Mouse (Mus musculus) hindbrain, embryonic 12.5 days (tissue): ENCODE data around the gene Lman2. TPM values are rescaled to one million over a fixed set of nuclear protein-coding genes. Genes with fewer than 3 reads are reported as not detected.

Source experiments
- ATAC-seq: fragments of 200-750 bp; cut with Nextera tagmentation; 2 replicates; pipeline ENCODE4 v1.8.0; 2017; ENCODE audit warnings: moderate TSS enrichment; ENCODE audit not compliant: low FRiP score
- H3K27ac ChIP-seq: fragments of 300-500 bp; sonication (generic); 2 replicates; pipeline ENCODE4 v1.5.1; 2016; ENCODE audit warnings: mild to moderate bottlenecking
- H3K27me3 ChIP-seq: fragments of 300-500 bp; sonication (generic); 2 replicates; pipeline ENCODE4 v1.6.1; 2016; ENCODE audit warnings: mild to moderate bottlenecking
- H3K36me3 ChIP-seq: fragments of 300-500 bp; sonication (generic); 2 replicates; pipeline ENCODE4 v1.6.1; 2016; ENCODE audit warnings: mild to moderate bottlenecking
- H3K4me1 ChIP-seq: fragments of 300-500 bp; sonication (generic); 2 replicates; pipeline ENCODE4 v1.6.1; 2016
- H3K4me2 ChIP-seq: fragments of 300-500 bp; sonication (generic); replicated peaks from 2 replicates; pipeline ENCODE4 v1.6.1; 2016; ENCODE audit warnings: mild to moderate bottlenecking
- H3K4me3 ChIP-seq: fragments of 300-500 bp; sonication (generic); 2 replicates; pipeline ENCODE4 v1.5.1; 2016; ENCODE audit warnings: mild to moderate bottlenecking
- H3K9ac ChIP-seq: fragments of 300-500 bp; sonication (generic); 2 replicates; pipeline ENCODE4 v1.6.1; 2016; ENCODE audit warnings: mild to moderate bottlenecking, moderate library complexity
- H3K9me3 ChIP-seq: fragments of 300-500 bp; sonication (generic); replicated peaks from 2 replicates; pipeline ENCODE4 v1.6.1; 2016; ENCODE audit warnings: mild to moderate bottlenecking
- WGBS: fragments of 180-500 bp; shearing (Covaris S2); methylation state at CpG from one replicate; pipeline ENCODE4 v1.1.7; 2016; 5-methylcytosine and 5-hydroxymethylcytosine counted together
- polyA plus RNA-seq: library from polyadenylated mRNA; unstranded; fragments of >200 nt; fragmentation: Nextera tagmentation; extraction: Ambion mirVana; gene quantifications from 2 replicates; pipeline ENCODE4 v1.2.1, GENCODE M21; 2016

The Lman2 gene
- polyA plus RNA-seq, 1 experiment from 2014 or later = 88.1 TPM

DNA sequence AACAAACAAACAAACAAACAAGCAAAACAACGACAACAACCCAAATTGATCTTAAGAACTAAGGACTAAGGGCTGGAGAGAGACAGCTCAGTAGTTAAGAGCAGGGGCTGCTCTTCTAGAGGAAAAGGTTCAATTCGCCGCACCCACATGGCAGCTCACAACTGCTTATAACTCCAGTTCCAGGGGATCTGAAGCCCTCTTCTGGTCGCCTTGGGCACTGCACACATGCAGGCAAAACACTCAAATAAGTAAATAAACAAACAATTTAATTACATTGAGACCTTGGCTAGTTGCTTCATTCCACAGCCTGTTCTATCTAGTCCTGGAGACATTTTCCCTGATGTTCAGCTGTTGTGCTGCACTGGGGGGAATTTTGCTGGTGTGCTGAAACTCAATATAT is 30.4 kb upstream of the Lman2 start:
- 69% methylated on average over 4 of the region's 4 CpGs for WGBS
- H3K27me3 ChIP-seq = no peaks in the 10 kb centered on the region; the same call in 1 of the 2 replicates
- no peak for ATAC-seq
- no peaks in the 10 kb centered on the region for H3K4me1 ChIP-seq
- no peak overlapping the region for H3K4me2 ChIP-seq
- H3K36me3 ChIP-seq = no peaks in the 10 kb centered on the region
- no peak overlapping the region for H3K9ac ChIP-seq
- H3K9me3 ChIP-seq = no peaks in the 10 kb centered on the region
- H3K27ac ChIP-seq = no peak overlapping the region
- no peak overlapping the region for H3K4me3 ChIP-seq

DNA sequence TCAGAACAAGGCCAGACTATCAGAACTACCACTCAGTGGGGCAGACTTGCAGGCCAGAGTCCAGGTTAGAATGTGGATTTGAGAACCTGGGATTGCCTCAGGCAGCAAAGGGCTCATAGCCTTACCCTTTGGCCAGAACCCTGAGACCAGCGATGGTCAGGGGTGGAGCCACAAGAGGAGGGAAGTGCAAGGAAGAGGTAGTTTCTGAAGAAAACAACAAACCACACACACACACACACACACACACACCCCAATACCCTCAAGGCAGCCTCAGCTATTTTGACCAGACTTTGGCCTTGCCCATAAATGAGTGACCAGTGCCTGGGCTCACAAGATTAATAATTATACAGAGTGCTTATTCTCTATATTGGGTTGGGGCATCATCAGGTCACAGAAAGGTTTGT is 29.0 kb upstream of the Lman2 start:
- ATAC-seq = no peak
- Histone ChIP-seq H3K4me1 (no peaks in the 10 kb centered on the region), H3K27me3 (no peaks in the 10 kb centered on the region; the same call in 1 of the 2 replicates), H3K9me3 (no peaks in the 10 kb centered on the region), H3K4me2 (no peak overlapping the region), H3K36me3 (no peaks in the 10 kb centered on the region), H3K27ac (no peak overlapping the region), H3K4me3 (no peak overlapping the region), H3K9ac (no peak overlapping the region)
- WGBS = 100% methylated on average over 1 of the region's 1 CpGs

DNA sequence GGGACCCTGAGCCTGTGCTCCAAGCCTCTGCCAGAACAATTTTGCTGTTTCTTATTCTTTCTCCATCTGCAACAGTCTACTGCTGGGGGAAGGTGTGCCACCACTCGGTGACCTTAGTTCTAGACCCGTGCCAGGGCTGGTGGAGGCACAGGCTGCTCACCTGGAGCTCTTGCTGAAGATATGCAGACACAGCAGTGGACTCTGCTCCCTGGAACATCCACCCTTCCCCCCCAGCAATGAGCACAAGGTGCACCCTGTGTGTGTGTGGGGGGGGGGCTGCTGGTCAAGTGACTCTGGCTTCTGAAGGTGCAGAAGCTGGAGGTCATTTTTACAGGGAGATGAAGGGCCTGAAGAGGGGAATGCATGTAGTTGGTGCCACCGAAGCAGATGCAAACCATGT is 28.1 kb upstream of the Lman2 start:
- H3K36me3 ChIP-seq = no peaks in the 10 kb centered on the region
- WGBS = 89% methylated on average over 3 of the region's 3 CpGs
- ATAC-seq = no peak
- no peaks in the 10 kb centered on the region for H3K27me3 ChIP-seq
- H3K4me3 ChIP-seq = no peak overlapping the region
- no peaks in the 10 kb centered on the region for H3K4me1 ChIP-seq
- H3K4me2 ChIP-seq = no peak overlapping the region
- no peaks in the 10 kb centered on the region for H3K9me3 ChIP-seq
- no peak overlapping the region for H3K27ac ChIP-seq
- no peak overlapping the region for H3K9ac ChIP-seq

DNA sequence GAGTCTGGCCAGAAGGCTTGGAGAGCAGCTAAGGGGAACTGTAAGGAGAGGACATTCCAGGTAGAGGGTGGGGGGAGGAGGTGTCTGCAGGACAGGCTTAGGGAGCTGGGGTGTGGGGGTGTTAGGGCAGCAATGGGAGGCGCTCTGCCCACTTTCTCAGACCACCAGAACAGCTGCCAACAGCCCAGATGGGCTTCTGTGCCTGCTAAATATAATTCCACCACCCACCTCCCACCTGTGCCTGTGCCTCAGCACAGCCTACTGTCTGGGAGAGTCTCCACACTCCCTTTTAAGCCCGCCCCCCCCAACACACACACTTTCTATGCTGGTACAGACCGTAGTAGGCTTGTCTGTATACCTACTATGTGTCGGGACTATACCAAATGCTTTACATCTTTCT is 19.2 kb upstream of the Lman2 start:
- Histone ChIP-seq H3K9me3 (no peaks in the 10 kb centered on the region), H3K4me2 (no peak overlapping the region), H3K27me3 (peaks cover 59% of the 10 kb centered on the region), H3K4me3 (no peak overlapping the region), H3K4me1 (peaks cover 10% of the 10 kb centered on the region; the same call in 1 of the 2 replicates), H3K27ac (no peak overlapping the region), H3K36me3 (no peaks in the 10 kb centered on the region), H3K9ac (no peak overlapping the region)
- WGBS = 77% methylated on average over 4 of the region's 4 CpGs
- no peak for ATAC-seq

DNA sequence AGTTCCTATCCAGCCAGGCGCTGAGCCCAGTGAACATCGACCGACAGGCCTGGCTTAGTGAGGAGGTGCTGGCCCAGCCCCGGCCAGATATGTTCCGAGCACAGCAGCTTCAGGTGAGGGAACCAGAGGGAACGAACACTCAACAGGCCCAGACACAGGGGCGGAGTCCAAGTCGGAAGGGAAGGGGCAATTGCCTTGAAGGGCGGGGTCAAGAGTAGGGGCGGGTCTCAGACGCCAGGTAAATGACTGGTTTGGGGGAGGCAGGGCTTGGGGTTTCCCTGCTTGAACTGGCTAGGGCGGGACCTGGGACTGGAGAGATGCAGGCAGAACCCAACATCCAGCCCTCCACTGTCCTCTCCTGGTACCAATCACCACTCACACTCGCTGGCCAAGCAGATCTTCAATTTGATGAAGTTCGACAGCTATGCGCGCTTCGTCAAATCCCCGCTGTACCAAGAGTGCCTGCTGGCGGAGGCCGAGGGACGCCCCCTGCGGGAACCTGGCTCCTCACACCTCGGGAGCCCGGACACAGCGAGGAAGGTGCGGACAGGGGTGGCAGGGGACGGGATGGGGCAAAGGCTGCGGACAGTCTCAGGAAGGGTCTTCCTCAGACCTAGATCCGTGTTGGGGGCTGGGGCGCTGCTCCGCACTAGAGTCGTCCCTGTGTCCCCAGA is 16.5 kb upstream of the Lman2 start:
- no peaks in the 10 kb centered on the region for H3K9me3 ChIP-seq
- ATAC-seq = no peak
- H3K4me3 ChIP-seq = peak overlapping the region; percentile 13; the same call in 1 of the 2 replicates
- peaks cover 74% of the 10 kb centered on the region for H3K27me3 ChIP-seq
- no peaks in the 10 kb centered on the region for H3K36me3 ChIP-seq
- H3K4me1 ChIP-seq = peaks cover 10% of the 10 kb centered on the region; the same call in 1 of the 2 replicates
- WGBS = 3% methylated on average over 31 of the region's 32 CpGs
- no peak overlapping the region for H3K9ac ChIP-seq
- no peak overlapping the region for H3K27ac ChIP-seq
- H3K4me2 ChIP-seq = 0 out of 2 replicates have a peak overlapping the region, but pooled peaks have one; percentile 4

DNA sequence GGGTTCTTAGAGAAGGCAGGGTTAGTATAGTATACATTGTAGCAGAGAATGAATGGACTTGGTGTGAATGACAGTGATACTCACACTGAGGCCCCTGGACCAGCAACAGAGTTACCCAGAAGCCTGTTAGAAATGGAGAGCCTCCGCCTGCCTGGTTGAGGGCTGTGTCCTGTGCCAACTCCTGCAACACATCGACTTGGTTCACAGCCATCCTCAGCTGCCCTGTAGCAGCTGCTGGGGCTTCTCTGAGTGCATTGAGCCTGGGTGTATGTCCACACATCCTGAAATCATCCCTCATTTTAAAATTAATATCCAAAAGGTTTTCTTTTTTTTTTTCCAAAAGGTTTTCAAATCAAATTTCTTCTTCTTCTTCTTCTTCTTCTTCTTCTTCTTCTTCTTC is 13.3 kb upstream of the Lman2 start:
- no peaks in the 10 kb centered on the region for H3K36me3 ChIP-seq
- H3K9me3 ChIP-seq = no peaks in the 10 kb centered on the region
- H3K9ac ChIP-seq = no peak overlapping the region
- H3K27me3 ChIP-seq = peaks cover 63% of the 10 kb centered on the region
- peaks cover 10% of the 10 kb centered on the region; the same call in 1 of the 2 replicates for H3K4me1 ChIP-seq
- ATAC-seq = no peak
- H3K4me2 ChIP-seq = no peak overlapping the region
- 80% methylated on average over 2 of the region's 2 CpGs for WGBS
- no peak overlapping the region for H3K27ac ChIP-seq
- no peak overlapping the region for H3K4me3 ChIP-seq

DNA sequence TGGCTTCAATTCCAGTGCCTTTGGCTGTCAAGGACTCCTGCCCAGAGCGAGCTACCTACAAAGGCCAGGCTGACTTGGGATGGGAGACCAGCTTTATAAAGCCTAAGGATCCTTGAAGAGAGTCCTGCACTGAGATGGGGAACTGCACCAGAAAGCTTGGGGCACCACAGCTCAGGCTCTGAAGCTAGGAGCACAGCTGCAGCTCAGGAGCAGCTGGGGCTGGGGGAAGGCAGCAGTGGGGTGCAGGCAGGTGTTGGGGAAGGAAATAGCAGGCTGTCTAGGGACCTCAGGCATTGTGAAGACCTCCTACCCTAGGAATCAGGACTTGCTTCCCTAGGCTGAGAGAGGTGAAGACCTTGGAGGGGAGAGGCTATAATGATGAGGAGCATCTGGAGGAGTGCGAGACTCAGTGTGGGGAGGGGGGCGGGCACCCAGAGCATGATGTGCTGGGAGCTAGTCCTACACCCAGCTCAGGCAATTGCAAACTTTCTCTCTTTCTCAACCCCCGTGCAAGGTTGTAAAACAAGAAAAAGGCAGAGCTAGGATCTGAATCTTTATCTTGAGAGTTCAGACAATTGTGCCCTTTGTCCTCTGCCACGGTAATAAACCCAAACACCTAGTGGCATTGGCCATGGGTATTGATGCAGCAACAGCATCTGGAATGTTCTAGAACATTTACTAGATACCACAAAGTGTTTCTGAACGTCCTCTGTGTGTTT is 11.8 kb upstream of the Lman2 start:
- H3K4me3 ChIP-seq = no peak overlapping the region
- no peak overlapping the region for H3K27ac ChIP-seq
- H3K4me1 ChIP-seq = peaks cover 9% of the 10 kb centered on the region; the same call in 1 of the 2 replicates
- no peak overlapping the region for H3K4me2 ChIP-seq
- WGBS = 58% methylated on average over 6 of the region's 6 CpGs
- H3K36me3 ChIP-seq = no peaks in the 10 kb centered on the region
- no peak for ATAC-seq
- no peaks in the 10 kb centered on the region for H3K9me3 ChIP-seq
- peaks cover 62% of the 10 kb centered on the region for H3K27me3 ChIP-seq
- no peak overlapping the region for H3K9ac ChIP-seq

DNA sequence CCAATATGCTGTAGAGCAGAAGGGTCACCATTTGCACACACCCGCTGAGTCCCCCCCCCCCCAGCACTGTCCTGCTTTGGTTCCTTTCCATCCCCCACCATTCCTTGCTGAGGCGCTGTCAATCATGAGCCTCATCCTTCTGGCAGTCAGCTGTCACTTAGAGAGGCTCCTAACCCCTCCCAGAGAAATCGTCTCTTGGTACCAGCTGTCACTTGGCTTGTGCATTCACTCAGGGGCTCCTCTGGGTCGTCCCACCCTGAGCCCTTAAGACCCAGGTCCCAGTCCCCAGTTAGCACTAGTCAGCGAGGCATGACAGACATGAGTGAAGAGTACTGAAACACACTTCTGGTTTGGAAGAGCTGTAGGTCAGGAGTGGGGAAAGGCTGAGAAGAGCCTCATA is 9.2 kb upstream of the Lman2 start:
- WGBS = 54% methylated on average over 5 of the region's 5 CpGs
- peaks cover 39% of the 10 kb centered on the region for H3K27me3 ChIP-seq

DNA sequence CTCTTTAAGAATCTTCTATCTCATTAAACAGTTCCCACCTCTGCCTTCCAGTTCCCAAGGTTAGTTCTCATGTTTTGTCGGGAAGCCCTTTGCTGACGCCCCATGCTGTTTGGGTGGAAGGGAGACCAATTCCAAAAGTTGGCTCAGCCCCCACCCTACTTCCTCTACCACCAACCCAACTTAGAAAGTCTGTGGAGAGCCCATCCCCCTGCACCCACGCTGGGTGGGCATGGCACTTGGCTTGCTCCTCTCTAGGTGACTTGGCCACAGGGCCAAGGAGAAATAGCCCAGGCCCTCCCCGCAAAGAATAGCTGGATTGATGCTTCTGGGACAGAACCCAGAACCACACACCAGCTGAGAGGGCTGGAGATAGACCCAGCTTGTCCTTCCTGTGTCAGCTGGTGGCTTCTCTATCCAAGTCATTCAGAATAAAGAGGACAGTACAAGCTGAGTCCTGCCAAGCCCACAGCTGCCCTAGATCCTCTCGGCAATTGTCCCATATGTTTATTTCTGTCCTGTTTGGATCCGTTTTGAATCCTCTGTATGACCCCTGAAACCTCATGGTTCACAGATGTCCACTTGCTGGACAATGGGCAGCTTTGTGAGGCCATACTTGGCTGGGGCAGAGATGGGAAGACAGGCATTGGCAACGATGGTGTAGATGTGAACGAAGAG is 8.6 kb upstream of the Lman2 start:
- no peak overlapping the region for H3K4me3 ChIP-seq
- H3K27ac ChIP-seq = no peak overlapping the region
- H3K36me3 ChIP-seq = no peaks in the 10 kb centered on the region
- H3K9me3 ChIP-seq = no peaks in the 10 kb centered on the region
- ATAC-seq = no peak
- H3K4me2 ChIP-seq = no peak overlapping the region
- no peak overlapping the region for H3K9ac ChIP-seq
- peaks cover 35% of the 10 kb centered on the region for H3K27me3 ChIP-seq
- H3K4me1 ChIP-seq = no peaks in the 10 kb centered on the region
- WGBS = 67% methylated on average over 8 of the region's 8 CpGs

More for the DNA sequence above, 9.2 kb upstream of the Lman2 start:
- Histone ChIP-seq H3K4me3 (no peak overlapping the region), H3K36me3 (no peaks in the 10 kb centered on the region), H3K4me1 (no peaks in the 10 kb centered on the region), H3K4me2 (no peak overlapping the region), H3K27ac (no peak overlapping the region), H3K9ac (no peak overlapping the region), H3K9me3 (no peaks in the 10 kb centered on the region)
- no peak for ATAC-seq

DNA sequence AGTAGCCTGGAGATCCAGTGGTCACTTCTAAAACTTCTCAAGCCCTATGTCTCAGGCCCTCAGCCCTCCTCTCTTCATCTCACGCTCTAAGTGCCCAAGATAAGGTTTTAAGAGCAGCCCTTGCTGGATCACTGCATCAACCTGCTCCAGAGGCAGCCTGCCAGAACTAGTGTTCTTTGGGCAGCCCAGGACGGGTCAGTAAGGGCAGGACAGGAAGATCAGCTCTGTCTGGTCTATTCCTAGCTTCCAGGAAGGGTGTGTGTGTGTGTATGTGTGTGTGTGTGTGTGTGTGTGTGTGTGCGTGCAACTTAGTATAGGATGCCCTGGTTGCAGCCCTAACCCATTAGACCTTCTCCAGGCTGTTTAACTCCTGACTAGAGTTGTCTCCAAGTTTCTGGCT is 7.7 kb upstream of the Lman2 start:
- Histone ChIP-seq H3K4me2 (no peak overlapping the region), H3K9me3 (no peaks in the 10 kb centered on the region), H3K4me3 (no peak overlapping the region), H3K36me3 (no peaks in the 10 kb centered on the region), H3K9ac (no peak overlapping the region), H3K4me1 (no peaks in the 10 kb centered on the region), H3K27ac (no peak overlapping the region), H3K27me3 (peaks cover 36% of the 10 kb centered on the region)
- 68% methylated on average over 3 of the region's 3 CpGs for WGBS
- no peak for ATAC-seq

DNA sequence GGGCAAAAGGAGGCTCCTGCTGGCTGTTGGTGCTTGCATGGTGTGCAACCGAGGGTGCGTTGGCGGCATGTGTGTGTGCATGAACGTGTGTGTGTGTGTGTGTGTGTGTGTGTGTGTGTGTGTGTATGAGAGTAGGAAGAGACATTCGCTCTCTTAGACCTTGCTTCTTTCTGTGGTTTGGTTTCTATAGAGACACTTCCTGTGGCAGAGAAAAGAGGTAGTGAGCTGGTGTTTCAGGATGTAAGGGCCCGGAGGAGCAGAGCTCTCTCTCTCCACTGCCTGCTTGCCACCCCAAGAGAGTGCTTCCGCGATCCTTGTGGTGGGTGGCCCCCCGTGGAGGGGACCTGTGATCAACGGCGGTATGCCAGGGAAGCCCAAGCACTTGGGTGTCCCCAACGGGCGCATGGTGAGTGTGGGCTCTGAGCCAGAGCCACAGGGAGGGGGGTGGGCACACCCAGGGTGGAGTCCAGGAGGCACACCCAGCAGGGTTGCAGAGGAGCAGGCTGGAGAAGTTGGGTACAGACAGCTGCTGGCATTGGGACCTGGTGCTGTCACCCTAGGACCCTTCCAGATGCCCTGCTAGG is 7.0 kb upstream of the Lman2 start, which contains the start of gene Rgs14:
TSS of gene Rgs14 (plus strand) at position 202 of the 584 bp plus-strand sequence.
- no peaks in the 10 kb centered on the region for H3K4me1 ChIP-seq
- WGBS = 70% methylated on average over 13 of the region's 13 CpGs
- no peak within 1 kb of the TSS for H3K9ac ChIP-seq
- no peaks in the 10 kb centered on the region for H3K36me3 ChIP-seq
- H3K4me3 ChIP-seq = no peak within 1 kb of the TSS
- H3K9me3 ChIP-seq = no peaks in the 10 kb centered on the region
- no peak within 1 kb of the TSS for H3K27ac ChIP-seq
- no peak for ATAC-seq
- peaks cover 35% of the 10 kb centered on the region for H3K27me3 ChIP-seq
- H3K4me2 ChIP-seq = no peak within 1 kb of the TSS

DNA sequence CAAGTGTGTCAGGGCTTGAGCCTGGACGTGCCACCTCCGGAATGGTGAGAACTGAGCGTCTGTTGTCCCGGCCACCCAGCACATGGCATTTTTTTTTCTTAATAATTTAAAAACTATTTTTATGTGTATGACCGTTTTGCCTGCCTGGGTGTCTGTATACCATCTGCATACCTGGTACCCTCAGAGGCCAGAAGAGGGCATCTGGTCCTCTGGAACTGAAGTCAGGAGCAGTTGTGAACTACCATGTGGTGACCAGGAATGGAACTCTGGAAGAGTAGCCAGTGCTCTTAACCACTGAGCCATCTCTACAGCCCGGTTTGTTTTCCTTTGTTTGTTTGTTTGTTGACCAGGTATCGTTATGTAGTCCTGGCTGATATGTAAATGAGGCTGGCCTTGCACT is 5.8 kb upstream of the Lman2 start:
- Histone ChIP-seq H3K9me3 (no peaks in the 10 kb centered on the region), H3K4me3 (no peak overlapping the region), H3K36me3 (no peaks in the 10 kb centered on the region), H3K4me2 (no peak overlapping the region), H3K27me3 (peaks cover 25% of the 10 kb centered on the region), H3K4me1 (no peaks in the 10 kb centered on the region), H3K27ac (no peak overlapping the region), H3K9ac (no peak overlapping the region)
- 81% methylated on average over 7 of the region's 7 CpGs for WGBS
- ATAC-seq = no peak
